Mouse (Mus musculus): Measurements from ENCODE around the gene Snx1. TPM values are rescaled to one million over a fixed set of nuclear protein-coding genes. Genes with fewer than 3 reads are reported as not detected.

Gene Snx1
- polyA plus RNA-seq, 1 experiment from 2014 or later = 144 TPM

DNA sequence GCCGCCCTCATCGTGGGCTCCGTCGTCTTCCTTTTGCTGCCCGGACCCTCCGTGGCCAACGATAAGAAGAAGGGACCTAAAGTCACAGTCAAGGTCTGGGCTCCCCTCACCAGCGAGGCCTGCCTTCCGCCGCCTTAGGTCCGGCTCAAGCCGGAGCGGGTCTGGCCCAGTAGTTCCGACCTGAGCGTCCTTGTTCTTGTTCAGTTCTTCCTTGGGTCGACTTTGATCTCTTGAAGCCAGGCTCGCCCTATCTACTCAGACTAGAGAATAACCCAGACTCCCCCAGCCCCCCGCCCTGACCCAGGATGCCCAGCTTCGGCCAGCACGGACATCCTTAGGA, 66.1 kb downstream of the Snx1 start:
- H3K9me3 ChIP-seq = no peaks in the 10 kb centered on the region

GRCm38 (mm10) chr9:66059583-66060307, 66.6 kb downstream of the Snx1 start, which contains the start of gene Ppib:
Ppib (plus strand) TSS chr9:66060222.
- Histone ChIP-seq H3K4me1 (replicated peaks) (peaks cover 18% of the 10 kb centered on the region), H3K9ac (peak within 1 kb of the TSS; percentile 79), H3K27me3 (replicated peaks) (no peaks in the 10 kb centered on the region), H3K4me2 (replicated peaks) (peak within 1 kb of the TSS; percentile 70), H3K36me3 (peaks cover 19% of the 10 kb centered on the region), H3K27ac (peak within 1 kb of the TSS; percentile 78), H3K4me3 (replicated peaks) (peak within 1 kb of the TSS; percentile 82), H3K9me3 (no peaks in the 10 kb centered on the region)
- under 1% methylated on average over 51 of the region's 51 CpGs for WGBS
- ATAC-seq = peak; percentile 99

More for the DNA sequence above, 66.1 kb downstream of the Snx1 start:
- Histone ChIP-seq H3K36me3 (peaks cover 21% of the 10 kb centered on the region), H3K4me1 (replicated peaks) (peaks cover 18% of the 10 kb centered on the region), H3K27ac (peak overlapping the region; percentile 78), H3K27me3 (replicated peaks) (no peaks in the 10 kb centered on the region), H3K4me3 (replicated peaks) (peak overlapping the region; percentile 82), H3K4me2 (replicated peaks) (peak overlapping the region; percentile 70), H3K9ac (peak overlapping the region; percentile 79)
- peak; percentile 68 for ATAC-seq
- WGBS = under 1% methylated on average over 20 of the region's 20 CpGs

GRCm38 (mm10) chr9:66053620-66054019, 72.8 kb downstream of the Snx1 start:
- H3K27ac ChIP-seq = no peak overlapping the region
- H3K4me3 ChIP-seq (replicated peaks) = no peak overlapping the region
- H3K27me3 ChIP-seq (replicated peaks) = no peaks in the 10 kb centered on the region
- 52% methylated on average over 1 of the region's 1 CpGs for WGBS
- no peak for ATAC-seq
- no peaks in the 10 kb centered on the region for H3K36me3 ChIP-seq
- H3K9ac ChIP-seq = no peak overlapping the region
- no peaks in the 10 kb centered on the region for H3K9me3 ChIP-seq
- no peaks in the 10 kb centered on the region for H3K4me1 ChIP-seq (replicated peaks)
- no peak overlapping the region for H3K4me2 ChIP-seq (replicated peaks)

- Histone ChIP-seq H3K27me3 (replicated peaks) (no peaks in the 10 kb centered on the region), H3K27ac (no peak overlapping the region), H3K4me1 (replicated peaks) (no peaks in the 10 kb centered on the region), H3K36me3 (no peaks in the 10 kb centered on the region), H3K4me3 (replicated peaks) (no peak overlapping the region), H3K9ac (no peak overlapping the region), H3K4me2 (replicated peaks) (no peak overlapping the region), H3K9me3 (no peaks in the 10 kb centered on the region)
- WGBS = 82% methylated on average over 1 of the region's 1 CpGs
- ATAC-seq = no peak
Observed at GRCm38 (mm10) chr9:66052731-66053130, 73.7 kb downstream of the Snx1 start.

- Histone ChIP-seq H3K4me2 (replicated peaks) (no peak overlapping the region), H3K9ac (no peak overlapping the region), H3K4me3 (replicated peaks) (no peak overlapping the region), H3K9me3 (no peaks in the 10 kb centered on the region), H3K4me1 (replicated peaks) (no peaks in the 10 kb centered on the region), H3K27ac (no peak overlapping the region), H3K36me3 (no peaks in the 10 kb centered on the region), H3K27me3 (replicated peaks) (no peaks in the 10 kb centered on the region)
- ATAC-seq = no peak
- WGBS = 53% methylated on average over 4 of the region's 4 CpGs
Observed at GRCm38 (mm10) chr9:66051493-66051892, 74.9 kb downstream of the Snx1 start.

- H3K9me3 ChIP-seq = no peaks in the 10 kb centered on the region
- H3K4me3 ChIP-seq (replicated peaks) = no peak overlapping the region
- H3K9ac ChIP-seq = no peak overlapping the region
- H3K27ac ChIP-seq = no peak overlapping the region
- no peak for ATAC-seq
- H3K27me3 ChIP-seq (replicated peaks) = no peaks in the 10 kb centered on the region
- H3K4me1 ChIP-seq (replicated peaks) = no peaks in the 10 kb centered on the region
- no peak overlapping the region for H3K4me2 ChIP-seq (replicated peaks)
- no peaks in the 10 kb centered on the region for H3K36me3 ChIP-seq
- WGBS = 75% methylated on average over 6 of the region's 6 CpGs
Observed at GRCm38 (mm10) chr9:66049931-66050601, 76.3 kb downstream of the Snx1 start.

GRCm38 (mm10) chr9:66043241-66043640, 83.1 kb downstream of the Snx1 start:
- no peaks in the 10 kb centered on the region for H3K9me3 ChIP-seq
- peaks cover 5% of the 10 kb centered on the region; the same call in 1 of the 2 replicates for H3K36me3 ChIP-seq
- H3K27ac ChIP-seq = no peak overlapping the region
- no peak overlapping the region for H3K9ac ChIP-seq
- no peak overlapping the region for H3K4me2 ChIP-seq (replicated peaks)
- H3K4me3 ChIP-seq (replicated peaks) = no peak overlapping the region
- no peaks in the 10 kb centered on the region for H3K4me1 ChIP-seq (replicated peaks)
- 92% methylated on average over 3 of the region's 3 CpGs for WGBS
- ATAC-seq = no peak
- H3K27me3 ChIP-seq (replicated peaks) = no peaks in the 10 kb centered on the region

GRCm38 (mm10) chr9:66042331-66042730, 84.1 kb downstream of the Snx1 start:
- no peak overlapping the region for H3K9ac ChIP-seq
- H3K4me1 ChIP-seq (replicated peaks) = no peaks in the 10 kb centered on the region
- 0 out of 2 replicates have a peak overlapping the region, but pooled peaks have one; percentile 9 for H3K27ac ChIP-seq
- H3K27me3 ChIP-seq (replicated peaks) = no peaks in the 10 kb centered on the region
- no peak for ATAC-seq
- H3K4me3 ChIP-seq (replicated peaks) = no peak overlapping the region
- peaks cover 5% of the 10 kb centered on the region; the same call in 1 of the 2 replicates for H3K36me3 ChIP-seq
- no peaks in the 10 kb centered on the region for H3K9me3 ChIP-seq
- WGBS = 77% methylated on average over 4 of the region's 4 CpGs
- no peak overlapping the region for H3K4me2 ChIP-seq (replicated peaks)

DNA sequence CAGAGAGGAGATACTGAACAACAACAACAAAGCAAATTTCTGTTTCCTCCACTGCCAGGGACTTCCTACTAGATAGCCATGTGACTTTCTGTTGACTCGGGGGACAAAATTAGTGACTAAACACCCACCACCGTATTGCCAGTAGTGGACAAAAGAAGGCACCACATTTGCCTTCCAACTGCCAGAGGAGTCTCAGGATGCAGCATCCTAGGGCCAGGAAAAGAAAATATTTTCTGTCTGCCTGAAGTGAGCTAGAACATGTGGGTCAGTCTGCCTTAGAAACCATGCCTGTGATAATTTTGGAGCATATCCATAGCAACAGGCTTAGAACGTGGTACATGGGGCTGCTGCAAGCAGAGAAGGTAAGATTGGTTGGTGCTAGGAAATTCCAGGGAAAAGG, 85.6 kb downstream of the Snx1 start:
- Histone ChIP-seq H3K27me3 (replicated peaks) (no peaks in the 10 kb centered on the region), H3K4me2 (replicated peaks) (no peak overlapping the region), H3K27ac (no peak overlapping the region), H3K36me3 (peaks cover 5% of the 10 kb centered on the region; the same call in 1 of the 2 replicates), H3K4me1 (replicated peaks) (no peaks in the 10 kb centered on the region), H3K9ac (no peak overlapping the region), H3K4me3 (replicated peaks) (no peak overlapping the region), H3K9me3 (no peaks in the 10 kb centered on the region)
- WGBS = 88% methylated on average over 3 of the region's 3 CpGs
- no peak for ATAC-seq

GRCm38 (mm10) chr9:66039290-66039689, 87.1 kb downstream of the Snx1 start:
- Histone ChIP-seq H3K9me3 (no peaks in the 10 kb centered on the region), H3K4me2 (replicated peaks) (no peak overlapping the region), H3K9ac (no peak overlapping the region), H3K36me3 (peaks cover 5% of the 10 kb centered on the region; the same call in 1 of the 2 replicates), H3K27ac (no peak overlapping the region), H3K4me3 (replicated peaks) (no peak overlapping the region), H3K4me1 (replicated peaks) (no peaks in the 10 kb centered on the region), H3K27me3 (replicated peaks) (no peaks in the 10 kb centered on the region)
- 91% methylated on average over 4 of the region's 4 CpGs for WGBS
- ATAC-seq = no peak

DNA sequence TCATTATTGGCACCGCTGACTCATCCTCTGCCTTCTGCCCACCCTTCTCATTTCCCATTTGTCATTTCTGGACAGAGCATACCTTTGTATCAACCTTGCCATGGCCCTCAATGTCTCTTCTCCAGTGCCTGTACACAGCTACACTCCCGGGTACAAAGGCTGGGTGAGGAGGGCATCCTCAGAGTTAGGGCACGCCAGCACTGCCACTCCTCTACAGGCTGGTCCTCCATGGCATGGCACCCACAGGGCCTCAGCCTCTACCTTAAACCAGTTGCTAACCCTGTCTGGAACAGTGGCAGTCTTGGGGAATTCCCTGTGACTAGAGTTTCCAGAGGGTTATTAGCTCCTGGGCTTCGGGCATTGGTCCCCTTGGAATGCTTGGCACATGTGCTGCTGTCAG, 87.8 kb downstream of the Snx1 start:
- H3K27me3 ChIP-seq (replicated peaks) = no peaks in the 10 kb centered on the region
- no peak overlapping the region for H3K9ac ChIP-seq
- H3K36me3 ChIP-seq = peaks cover 5% of the 10 kb centered on the region; the same call in 1 of the 2 replicates
- WGBS = 92% methylated on average over 4 of the region's 4 CpGs
- no peak for ATAC-seq
- no peak overlapping the region for H3K4me2 ChIP-seq (replicated peaks)
- no peak overlapping the region for H3K4me3 ChIP-seq (replicated peaks)
- H3K4me1 ChIP-seq (replicated peaks) = no peaks in the 10 kb centered on the region
- H3K9me3 ChIP-seq = no peaks in the 10 kb centered on the region
- H3K27ac ChIP-seq = no peak overlapping the region

All from intestine, embryonic 15.5 days (tissue).